Mouse (Mus musculus): ENCODE measurements around the gene Elf2.

DNA sequence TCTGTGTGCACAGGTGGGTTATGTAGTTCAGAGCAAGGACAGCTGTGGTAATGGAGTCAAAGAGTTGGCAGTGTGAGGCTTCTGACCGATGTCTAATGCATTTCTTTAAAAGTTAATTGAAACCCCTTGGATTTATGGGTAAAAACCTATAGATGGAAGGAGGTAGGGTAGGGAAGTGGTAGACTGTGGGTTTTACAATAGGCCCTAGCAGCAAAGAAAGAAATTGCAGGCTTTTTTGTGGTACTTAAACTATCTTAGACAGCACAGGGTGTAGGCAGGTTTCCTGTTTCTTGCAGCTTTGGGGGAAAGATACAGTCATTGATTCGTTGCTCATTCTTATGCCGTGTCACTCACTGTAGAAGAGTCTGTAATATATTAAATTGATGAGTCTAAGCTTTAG, 113.9 kb downstream of the Elf2 start:
- TF ChIP-seq CTCF (IDR thresholded peaks at IDR 0.05; ENCODE audit: extremely low read depth, insufficient read length, insufficient replicate concordance, low read depth, low read length) = no peak
- TF ChIP-seq POLR2A (IDR thresholded peaks at IDR 0.05; ENCODE audit: low read depth, low read length) = no peak
